Mouse (Mus musculus): ENCODE data around the gene Twist2. TPM values are rescaled to one million over a fixed set of nuclear protein-coding genes. Genes with fewer than 3 reads are reported as not detected.

The Twist2 gene
- not detected for polyA plus RNA-seq (2017; shearing (Covaris generic))

GRCm38 (mm10) chr1:91800967-91801843, at the start of gene Twist2:
Gene Twist2, plus strand, starts transcription at chr1:91801461.

Data from inflammation-experienced regulatory T-cells (primary cell).